Mouse (Mus musculus) B cell, adult 67 days (primary cell): Measurements from ENCODE around the gene Nsmce4a. TPM values are rescaled to one million over a fixed set of nuclear protein-coding genes. Genes with fewer than 3 reads are reported as not detected.

ENCODE experiments used
- total RNA-seq, 2 experiments: library from RNA; stranded (reverse); gene quantifications; 4 replicates each; pipeline ENCODE4 v1.2.4; 2023

The Nsmce4a gene
- total RNA-seq = 100 to 1,000 TPM; 148 to 153 TPM

DNA sequence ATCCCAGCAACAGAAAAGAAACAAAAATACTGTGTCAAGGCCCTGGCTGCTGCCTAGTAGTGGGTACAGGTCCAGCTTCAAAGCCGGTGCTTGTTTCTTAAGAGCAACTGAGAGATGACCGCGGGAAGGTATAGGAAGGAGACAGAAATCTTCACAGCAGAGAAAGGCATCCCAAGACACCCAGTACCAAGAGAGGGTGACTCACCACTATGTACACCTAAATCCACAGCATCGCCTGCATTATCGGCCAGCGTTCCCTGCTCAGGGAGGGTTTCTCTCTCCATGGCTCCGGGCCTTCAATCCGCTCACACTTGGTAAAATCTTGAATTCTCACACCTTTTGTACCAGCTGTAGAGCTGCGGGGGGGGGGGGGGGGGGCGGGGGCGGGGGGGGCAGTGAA, at the start of gene Nsmce4a:
Gene Nsmce4a (minus strand): TSS at position 298 of the 400 bp plus-strand sequence.

DNA sequence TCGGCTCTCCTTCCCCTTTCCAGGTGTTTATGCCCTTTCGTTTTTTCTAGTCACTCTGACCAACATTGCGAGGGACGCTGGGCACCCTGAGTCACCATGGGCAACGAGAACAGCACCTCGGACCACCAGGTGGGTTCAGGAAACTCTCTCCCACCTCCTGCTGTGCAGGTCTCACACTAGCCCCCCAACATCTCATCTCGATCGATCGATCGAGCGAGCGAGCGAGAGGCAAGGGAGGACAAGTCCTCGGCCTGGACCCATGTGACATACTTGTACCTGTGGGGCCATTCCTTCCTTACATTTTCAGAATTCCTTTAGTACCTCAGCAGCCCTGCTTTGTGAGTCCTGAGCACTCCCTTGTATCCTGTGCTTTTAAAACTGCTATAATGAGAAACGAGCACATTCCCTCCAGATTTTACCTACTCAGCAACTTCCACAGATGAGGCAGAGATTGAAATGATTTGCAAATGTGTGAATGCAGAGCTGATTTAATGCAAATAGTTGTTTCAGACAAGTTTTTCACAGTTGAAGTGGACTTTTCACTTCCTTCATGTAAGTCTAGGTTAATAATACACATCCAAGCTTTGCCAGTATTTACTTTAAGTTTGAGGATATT, 4.6 kb upstream of the Nsmce4a start, which contains the start of gene Tacc2:
Gene Tacc2 (plus strand): TSS at position 51 of the 616 bp plus-strand sequence.

GRCm38 (mm10) chr7:130520049-130520425, 52.9 kb downstream of the Nsmce4a start, which contains the start of gene Ate1:
Ate1 (minus strand) TSS chr7:130520369.

Other genes with a start within 250 kb of the Nsmce4a start
- 10 to 100 TPM; 38.2 to 42.6 TPM for gene Ate1, start 52.7 kb downstream of the Nsmce4a start, total RNA-seq
- 1 to 10 TPM in 1 of 2 experiments, under 1 TPM in 1; 0.77 to 1.1 TPM for gene Tacc2, start 4.3 kb upstream of the Nsmce4a start, total RNA-seq
- gene Btbd16, start 201.0 kb upstream of the Nsmce4a start, total RNA-seq = not detected